Mouse (Mus musculus) stomach, embryonic 16.5 days (tissue): ENCODE data around the gene Samd4b. TPM values are rescaled to one million over a fixed set of nuclear protein-coding genes. Genes with fewer than 3 reads are reported as not detected.
A peak's percentile ranks its signal among the peaks of the same experiment; 100 is the strongest.

Source experiments
- ATAC-seq: fragments of 200-750 bp; cut with Nextera tagmentation; 2 replicates; pipeline ENCODE4 v1.8.0; 2017; ENCODE audit warnings: moderate number of reproducible peaks, moderate TSS enrichment; ENCODE audit not compliant: insufficient read depth, low FRiP score
- H3K27ac ChIP-seq: fragments of 300-500 bp; sonication (generic); 2 replicates; pipeline ENCODE4 v1.5.1; 2014; ENCODE audit warnings: low read length
- H3K27me3 ChIP-seq: fragments of 300-500 bp; sonication (generic); 2 replicates; pipeline ENCODE4 v1.6.1; 2014; ENCODE audit warnings: low read length, control low read depth, mixed read lengths; ENCODE audit not compliant: control insufficient read depth, insufficient read depth
- H3K36me3 ChIP-seq: fragments of 300-500 bp; sonication (generic); 2 replicates; pipeline ENCODE4 v1.6.1; 2014; ENCODE audit warnings: low read length; ENCODE audit not compliant: control insufficient read depth, insufficient read depth
- H3K4me1 ChIP-seq: fragments of 300-500 bp; sonication (generic); 2 replicates; pipeline ENCODE4 v1.6.1; 2014; ENCODE audit warnings: low read length, control low read depth, mixed read lengths; ENCODE audit not compliant: control insufficient read depth, insufficient read depth
- H3K4me2 ChIP-seq: fragments of 300-500 bp; sonication (generic); 2 replicates; pipeline ENCODE4 v1.6.1; 2014; ENCODE audit warnings: low read depth, low read length, mixed read lengths
- H3K4me3 ChIP-seq: fragments of 300-500 bp; sonication (generic); replicated peaks from 2 replicates; pipeline ENCODE4 v1.5.1; 2014; ENCODE audit warnings: mild to moderate bottlenecking, low read length
- H3K9ac ChIP-seq: fragments of 300-500 bp; sonication (generic); 2 replicates; pipeline ENCODE4 v1.6.1; 2014; ENCODE audit warnings: low read length
- H3K9me3 ChIP-seq: fragments of 300-500 bp; sonication (generic); replicated peaks from 2 replicates; pipeline ENCODE4 v1.6.1; 2016; ENCODE audit warnings: low read length, control low read depth; ENCODE audit not compliant: control insufficient read depth
- WGBS: fragments of 180-500 bp; shearing (Covaris S2); extraction: QIAGEN DNeasy Blood & Tissue Kit; methylation state at CpG from one replicate; pipeline ENCODE4 v1.1.7; 2014; 5-methylcytosine and 5-hydroxymethylcytosine counted together
- polyA plus RNA-seq: library from polyadenylated mRNA; unstranded; fragments of >200 nt; fragmentation: Nextera tagmentation; extraction: Ambion mirVana; gene quantifications from 2 replicates; pipeline ENCODE4 v1.2.1, GENCODE M21; 2015

The Samd4b gene
- polyA plus RNA-seq, 1 experiment from 2014 or later: 10.9 TPM

- Histone ChIP-seq H3K27ac (no peak overlapping the region), H3K9ac (no peak overlapping the region), H3K27me3 (no peaks in the 10 kb centered on the region), H3K9me3 (no peaks in the 10 kb centered on the region), H3K4me2 (no peak overlapping the region), H3K36me3 (peaks cover 23% of the 10 kb centered on the region), H3K4me3 (no peak overlapping the region), H3K4me1 (peaks cover 18% of the 10 kb centered on the region)
- no peak for ATAC-seq
- 91% methylated on average over 16 of the region's 16 CpGs for WGBS
Measured at GRCm38 (mm10) chr7:28367663-28368275, 230.2 kb downstream of the Samd4b start.

GRCm38 (mm10) chr7:28362441-28363060 lies 235.4 kb downstream of the Samd4b start:
- ATAC-seq: no peak
- H3K36me3 ChIP-seq: peaks cover 31% of the 10 kb centered on the region
- WGBS: 81% methylated on average over 16 of the region's 16 CpGs

GRCm38 (mm10) chr7:28361647-28362341 lies 236.2 kb downstream of the Samd4b start:
- ATAC-seq: no peak
- H3K27ac ChIP-seq: no peak overlapping the region
- WGBS: 95% methylated on average over 20 of the region's 20 CpGs
- H3K27me3 ChIP-seq: no peaks in the 10 kb centered on the region
- H3K4me1 ChIP-seq: peaks cover 19% of the 10 kb centered on the region
- no peak overlapping the region for H3K4me3 ChIP-seq
- H3K4me2 ChIP-seq: no peak overlapping the region
- H3K36me3 ChIP-seq: peaks cover 31% of the 10 kb centered on the region
- H3K9me3 ChIP-seq: no peaks in the 10 kb centered on the region
- H3K9ac ChIP-seq: no peak overlapping the region

More at GRCm38 (mm10) chr7:28362441-28363060, 235.4 kb downstream of the Samd4b start:
- Histone ChIP-seq H3K4me3 (no peak overlapping the region), H3K9ac (no peak overlapping the region), H3K27me3 (no peaks in the 10 kb centered on the region), H3K9me3 (no peaks in the 10 kb centered on the region), H3K27ac (no peak overlapping the region), H3K4me1 (peaks cover 12% of the 10 kb centered on the region), H3K4me2 (no peak overlapping the region)

- WGBS: 89% methylated on average over 6 of the region's 6 CpGs
- H3K27ac ChIP-seq: no peak overlapping the region
- ATAC-seq: no peak
Measured at GRCm38 (mm10) chr7:28360291-28360690, 237.7 kb downstream of the Samd4b start.

DNA sequence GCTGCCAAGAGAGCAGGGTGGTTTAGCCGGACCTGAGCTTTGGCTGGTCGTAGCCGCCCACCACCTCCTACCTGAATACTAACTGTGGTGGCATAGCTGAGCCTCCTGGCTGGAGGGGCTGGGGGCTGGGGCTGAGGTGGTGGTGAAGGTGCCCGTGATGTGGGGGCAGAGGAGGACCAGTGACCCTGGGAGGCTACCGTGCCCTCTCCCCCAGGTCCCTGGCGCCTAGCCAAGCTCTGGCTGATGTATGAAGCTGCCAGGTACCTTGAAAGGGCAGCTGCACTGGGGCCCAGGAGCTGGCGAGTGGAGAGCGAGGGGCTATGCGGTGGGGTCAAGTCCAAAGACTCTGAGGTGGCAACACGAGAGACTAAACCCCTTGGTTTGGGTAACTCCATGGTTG lies 238.1 kb downstream of the Samd4b start:
- no peaks in the 10 kb centered on the region for H3K9me3 ChIP-seq
- H3K36me3 ChIP-seq: peaks cover 25% of the 10 kb centered on the region
- peaks cover 21% of the 10 kb centered on the region for H3K4me1 ChIP-seq
- H3K4me3 ChIP-seq: no peak overlapping the region
- WGBS: 88% methylated on average over 10 of the region's 10 CpGs
- H3K27ac ChIP-seq: no peak overlapping the region
- H3K27me3 ChIP-seq: no peaks in the 10 kb centered on the region
- H3K9ac ChIP-seq: no peak overlapping the region
- H3K4me2 ChIP-seq: no peak overlapping the region
- ATAC-seq: no peak

More at GRCm38 (mm10) chr7:28360291-28360690, 237.7 kb downstream of the Samd4b start:
- Histone ChIP-seq H3K4me3 (no peak overlapping the region), H3K9ac (no peak overlapping the region), H3K4me2 (no peak overlapping the region), H3K4me1 (peaks cover 21% of the 10 kb centered on the region), H3K36me3 (peaks cover 27% of the 10 kb centered on the region), H3K27me3 (no peaks in the 10 kb centered on the region), H3K9me3 (no peaks in the 10 kb centered on the region)

GRCm38 (mm10) chr7:28358431-28358830 lies 239.5 kb downstream of the Samd4b start:
- WGBS: 49% methylated on average over 7 of the region's 7 CpGs
- peak overlapping the region; percentile 71 for H3K27ac ChIP-seq
- H3K9ac ChIP-seq: no peak overlapping the region
- H3K36me3 ChIP-seq: peaks cover 34% of the 10 kb centered on the region
- peaks cover 21% of the 10 kb centered on the region for H3K4me1 ChIP-seq
- H3K9me3 ChIP-seq: no peaks in the 10 kb centered on the region
- H3K27me3 ChIP-seq: no peaks in the 10 kb centered on the region
- no peak overlapping the region for H3K4me2 ChIP-seq
- ATAC-seq: no peak
- no peak overlapping the region for H3K4me3 ChIP-seq

DNA sequence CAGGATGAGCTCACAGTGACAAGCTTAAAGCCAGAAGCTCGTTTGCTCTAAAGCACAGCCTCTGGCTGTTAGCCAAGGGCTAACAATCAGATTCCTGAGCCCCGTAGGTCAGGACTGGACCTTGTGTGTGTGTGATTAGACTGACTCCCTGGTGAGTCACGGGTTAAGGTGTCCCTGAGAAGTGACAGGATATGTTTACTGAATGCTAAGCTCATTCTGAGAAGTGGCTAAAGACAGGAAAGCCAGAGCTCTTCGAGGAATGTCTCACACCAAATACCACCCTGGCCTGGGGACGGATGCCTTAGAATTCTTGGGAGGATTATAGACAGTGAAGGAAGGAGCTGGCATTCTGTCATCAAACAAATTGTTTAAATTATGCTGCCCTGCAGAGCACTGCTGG lies 240.0 kb downstream of the Samd4b start:
- H3K9me3 ChIP-seq: no peaks in the 10 kb centered on the region
- peak overlapping the region; percentile 71 for H3K27ac ChIP-seq
- H3K36me3 ChIP-seq: peaks cover 39% of the 10 kb centered on the region
- peak overlapping the region; percentile 43 for H3K9ac ChIP-seq
- H3K27me3 ChIP-seq: no peaks in the 10 kb centered on the region
- H3K4me2 ChIP-seq: peak overlapping the region; percentile 27
- ATAC-seq: peak; percentile 25; the same call in 1 of the 2 replicates
- WGBS: 1% methylated on average over 5 of the region's 5 CpGs
- no peak overlapping the region for H3K4me3 ChIP-seq
- peaks cover 21% of the 10 kb centered on the region for H3K4me1 ChIP-seq

DNA sequence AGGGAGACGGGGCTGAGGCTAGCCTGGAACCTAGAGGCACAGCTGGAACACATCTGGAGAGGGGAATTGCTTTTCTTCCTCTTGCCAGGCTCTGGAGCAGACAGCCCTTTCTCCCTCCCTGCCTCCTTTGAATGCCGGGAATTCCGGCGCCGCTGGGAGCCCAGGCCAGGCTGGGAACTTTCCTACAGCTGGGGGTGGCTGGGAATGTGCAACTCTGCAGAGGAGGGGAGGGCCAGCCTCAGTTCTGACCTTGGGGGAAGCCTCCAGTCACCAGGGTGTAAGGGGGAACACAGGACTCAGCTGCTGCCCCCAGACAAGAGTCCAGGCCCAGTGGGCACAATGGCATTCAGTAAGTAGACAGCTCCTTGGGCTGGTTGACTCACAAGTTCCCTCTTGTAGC lies 241.0 kb downstream of the Samd4b start:
- Histone ChIP-seq H3K4me1 (peaks cover 22% of the 10 kb centered on the region), H3K4me3 (no peak overlapping the region), H3K36me3 (peaks cover 37% of the 10 kb centered on the region), H3K9me3 (no peaks in the 10 kb centered on the region), H3K4me2 (0 out of 2 replicates have a peak overlapping the region, but pooled peaks have one; percentile 27), H3K27me3 (no peaks in the 10 kb centered on the region), H3K9ac (peak overlapping the region; percentile 43; the same call in 1 of the 2 replicates), H3K27ac (peak overlapping the region; percentile 71)
- WGBS: 10% methylated on average over 5 of the region's 5 CpGs
- ATAC-seq: peak; percentile 59

DNA sequence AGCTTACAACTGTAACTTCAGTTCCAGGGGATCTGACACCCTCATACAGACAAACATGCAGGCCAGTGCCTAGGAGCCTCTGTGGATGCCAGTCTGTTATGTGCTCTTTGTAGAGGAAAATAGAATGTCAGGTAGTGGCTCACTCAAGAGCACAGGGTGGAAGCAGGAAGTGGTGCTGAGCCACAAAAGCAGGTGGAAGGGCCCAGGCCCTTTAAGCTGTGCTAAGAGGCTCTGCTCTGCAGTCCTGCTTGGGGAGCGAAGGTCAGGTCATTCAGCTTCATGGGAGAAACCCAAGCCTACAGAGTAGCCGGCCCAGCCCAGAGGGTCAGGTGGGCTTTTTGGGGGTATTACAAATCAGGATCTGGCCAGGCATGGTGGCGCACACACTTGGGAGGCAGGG lies 242.7 kb downstream of the Samd4b start:
- no peaks in the 10 kb centered on the region for H3K9me3 ChIP-seq
- no peak overlapping the region for H3K9ac ChIP-seq
- no peak overlapping the region for H3K27ac ChIP-seq
- no peak for ATAC-seq
- H3K4me2 ChIP-seq: no peak overlapping the region
- H3K27me3 ChIP-seq: no peaks in the 10 kb centered on the region
- H3K36me3 ChIP-seq: peaks cover 28% of the 10 kb centered on the region
- no peak overlapping the region for H3K4me3 ChIP-seq
- peaks cover 28% of the 10 kb centered on the region for H3K4me1 ChIP-seq
- 83% methylated on average over 3 of the region's 3 CpGs for WGBS
